Mouse (Mus musculus): ENCODE results near the gene A930004D18Rik.

The A930004D18Rik gene

GRCm38 (mm10) chr2:18053243-18053950 is 15.9 kb upstream of the A930004D18Rik start:
- no peak for DNase-seq (ENCODE audit: low spot score)

GRCm38 (mm10) chr2:18052581-18052980 is 15.0 kb upstream of the A930004D18Rik start:
- no peak for DNase-seq (ENCODE audit: low spot score)

- DNase-seq (ENCODE audit: low spot score): no peak
Measured at GRCm38 (mm10) chr2:18051831-18052170, 14.3 kb upstream of the A930004D18Rik start.

- DNase-seq (ENCODE audit: low spot score): no peak
Measured at GRCm38 (mm10) chr2:18051026-18051830, 13.7 kb upstream of the A930004D18Rik start.

GRCm38 (mm10) chr2:18050541-18050985 is 13.0 kb upstream of the A930004D18Rik start:
- DNase-seq (ENCODE audit: low spot score): no peak

GRCm38 (mm10) chr2:18050018-18050417 is 12.5 kb upstream of the A930004D18Rik start:
- DNase-seq (ENCODE audit: low spot score): no peak

- no peak for DNase-seq (ENCODE audit: low spot score)
Measured at GRCm38 (mm10) chr2:18049279-18049821, 11.8 kb upstream of the A930004D18Rik start.

GRCm38 (mm10) chr2:18048453-18049075 is 11.0 kb upstream of the A930004D18Rik start, which contains the start of gene Skida1:
Gene Skida1 (minus strand): TSS chr2:18049051.
- no peak for DNase-seq (ENCODE audit: low spot score)

- DNase-seq (ENCODE audit: low spot score): peak; percentile 76
Measured at GRCm38 (mm10) chr2:18047646-18048452, 10.3 kb upstream of the A930004D18Rik start.

GRCm38 (mm10) chr2:18046758-18047645 is 9.5 kb upstream of the A930004D18Rik start:
- DNase-seq (ENCODE audit: low spot score): peak; percentile 67

GRCm38 (mm10) chr2:18046186-18046585 is 8.6 kb upstream of the A930004D18Rik start:
- no peak for DNase-seq (ENCODE audit: low spot score)

- DNase-seq (ENCODE audit: low spot score): no peak
Measured at GRCm38 (mm10) chr2:18045781-18046181, 8.2 kb upstream of the A930004D18Rik start.

GRCm38 (mm10) chr2:18045143-18045780 is 7.7 kb upstream of the A930004D18Rik start:
- DNase-seq (ENCODE audit: low spot score): no peak

GRCm38 (mm10) chr2:18041199-18041885 is 3.8 kb upstream of the A930004D18Rik start:
- DNase-seq (ENCODE audit: low spot score): no peak

- DNase-seq (ENCODE audit: low spot score): no peak
Measured at GRCm38 (mm10) chr2:18040347-18041160, 3.0 kb upstream of the A930004D18Rik start.

- DNase-seq (ENCODE audit: low spot score): no peak
Measured at GRCm38 (mm10) chr2:18039566-18040290, 2.2 kb upstream of the A930004D18Rik start.

- no peak for DNase-seq (ENCODE audit: low spot score)
Measured at GRCm38 (mm10) chr2:18038895-18039371, 1.4 kb upstream of the A930004D18Rik start.

Measured in urinary bladder, postnatal 14 days (tissue).